Mouse (Mus musculus) thymus, postnatal 25 days (tissue): ENCODE data around the gene Platr17.
"Not testable (repeated sequence)": the region's sequence is repeated elsewhere in the genome, so short reads cannot be mapped to it uniquely, and the experiment has no call there.

ENCODE experiments used
- DNase-seq: peaks from one replicate; pipeline ENCODE4 v3.0.0; 2022

Platr17 gene

GRCm38 (mm10) chr17:33904835-33905234 lies at the start of gene Platr17:
Gene Platr17 (plus strand): TSS chr17:33905135.
- DNase-seq, result not testable (repeated sequence)

DNA sequence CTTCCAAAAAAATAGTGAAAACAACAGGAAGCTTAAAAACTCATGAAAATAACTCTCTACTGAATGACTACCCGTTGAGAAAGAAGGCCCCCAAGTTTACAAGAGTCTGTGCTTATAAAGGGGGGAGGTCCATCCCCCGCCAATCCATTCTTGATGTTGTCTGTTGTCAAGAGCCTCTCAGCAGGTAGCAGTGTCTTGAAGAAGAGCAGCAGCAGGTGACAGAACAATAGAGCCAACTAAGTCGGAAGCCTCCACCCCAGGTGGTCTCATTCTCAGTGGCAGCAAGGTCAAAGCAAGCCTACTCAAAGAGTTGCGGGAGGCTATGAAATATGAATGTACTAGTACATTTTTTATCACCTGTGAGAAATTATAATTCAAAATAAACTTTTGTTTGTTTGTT lies 47.1 kb upstream of the Platr17 start:
- DNase-seq, result no peak

DNA sequence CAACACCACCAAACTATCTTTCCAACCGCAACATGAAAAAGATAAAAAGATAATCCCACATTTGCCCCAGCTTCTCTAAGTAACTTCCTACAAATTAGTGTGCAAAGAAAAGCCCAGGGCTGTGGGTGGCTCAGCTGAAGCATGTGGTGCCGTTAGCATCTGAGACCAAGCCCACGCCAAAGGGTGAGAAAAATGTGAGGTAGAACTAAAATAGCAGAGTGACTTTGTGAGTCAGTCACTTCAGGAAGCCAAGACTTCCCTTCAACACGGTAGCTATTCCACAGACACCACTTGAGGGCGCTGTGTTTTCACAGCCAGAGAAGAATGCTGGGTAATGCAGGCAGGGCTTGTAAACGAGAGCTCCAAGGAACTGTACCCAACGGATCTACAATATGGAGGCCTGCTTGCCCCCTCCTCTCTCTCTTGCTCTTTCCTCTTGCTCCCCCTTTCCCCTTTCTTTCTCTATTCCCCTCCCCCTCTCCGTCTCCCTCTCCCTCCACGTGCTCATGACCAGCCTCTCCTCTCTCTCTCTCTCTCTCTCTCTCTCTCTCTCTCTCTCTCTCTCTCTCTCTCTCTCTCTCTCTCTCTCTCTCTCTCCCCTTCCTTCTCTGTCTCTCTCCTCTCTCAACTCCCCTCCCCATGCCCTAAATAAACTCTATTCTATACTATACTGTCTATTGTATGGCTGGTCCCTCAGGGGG lies 39.5 kb upstream of the Platr17 start:
- DNase-seq, result peak; percentile 79

- DNase-seq, result not testable (repeated sequence)
These were observed 31.4 kb upstream of the Platr17 start, which contains the start of gene Gm7029 for GRCm38 (mm10) chr17:33873537-33873936. Gene Gm7029 (plus strand): TSS chr17:33873837.

GRCm38 (mm10) chr17:33874411-33874810 lies 30.5 kb upstream of the Platr17 start:
- DNase-seq, result peak; percentile 27

DNA sequence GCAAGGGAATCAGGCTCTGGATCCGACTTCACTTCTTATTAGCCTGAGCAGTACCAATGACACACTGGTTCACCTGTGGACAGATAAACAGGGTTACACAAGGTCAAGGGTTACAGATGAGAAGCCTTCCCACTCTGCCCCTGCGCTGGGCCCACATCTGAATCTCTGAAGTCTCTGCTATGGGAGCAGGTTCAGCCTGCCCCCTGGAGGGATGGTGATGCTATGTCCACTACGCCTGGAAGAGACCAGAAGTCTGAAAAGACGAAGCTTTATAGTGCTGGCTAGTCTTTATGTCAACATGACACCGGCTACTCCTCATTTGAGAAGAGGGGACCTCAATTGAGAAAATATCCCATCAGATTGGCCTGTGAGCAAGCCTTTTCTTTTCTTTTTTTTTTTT lies 29.1 kb upstream of the Platr17 start:
- peak; percentile 23 for DNase-seq

DNA sequence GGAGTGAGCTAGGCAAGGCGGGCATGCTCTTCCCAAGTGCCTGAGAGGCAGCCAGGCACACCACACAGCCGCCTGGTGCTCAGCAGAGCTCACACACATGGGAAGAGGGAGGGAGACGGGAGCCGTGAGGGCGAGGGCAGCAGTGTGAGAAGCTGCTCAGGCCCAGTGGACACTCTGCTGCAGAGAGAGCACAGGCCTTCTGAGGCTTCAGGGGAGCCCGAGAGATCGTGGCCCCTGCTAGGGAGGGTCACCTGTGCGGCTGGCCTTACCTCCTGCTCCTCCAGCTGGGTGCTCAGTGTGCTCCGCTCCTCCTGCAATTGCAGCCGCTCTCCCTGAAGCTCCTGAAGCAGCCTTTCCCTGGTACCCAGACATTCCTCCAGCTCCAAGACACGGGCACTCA lies 20.6 kb upstream of the Platr17 start:
- not testable (repeated sequence) for DNase-seq

- DNase-seq, result not testable (repeated sequence)
These were observed 17.1 kb upstream of the Platr17 start for GRCm38 (mm10) chr17:33887802-33888201.

DNA sequence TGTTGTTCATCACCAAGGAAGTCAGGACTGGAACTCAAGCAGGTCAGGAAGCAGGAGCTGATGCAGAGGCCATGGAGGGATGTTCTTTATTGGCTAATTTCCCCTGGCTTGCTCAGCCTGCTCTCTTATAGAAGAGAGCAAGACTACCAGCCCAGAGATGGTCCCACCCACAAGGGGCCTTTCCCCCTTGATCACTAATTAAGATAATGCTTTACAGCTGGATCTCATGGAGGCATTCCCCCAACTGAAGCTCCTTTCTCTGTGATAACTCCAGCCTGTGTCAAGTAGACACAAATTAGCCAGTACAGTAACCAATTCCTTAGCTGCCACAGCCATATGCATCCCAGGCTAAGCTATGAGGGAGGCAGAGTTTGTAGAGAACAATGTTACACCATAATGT lies 16.7 kb upstream of the Platr17 start:
- not testable (repeated sequence) for DNase-seq

GRCm38 (mm10) chr17:33889941-33890532 lies 14.9 kb upstream of the Platr17 start:
- not testable (repeated sequence) for DNase-seq

DNA sequence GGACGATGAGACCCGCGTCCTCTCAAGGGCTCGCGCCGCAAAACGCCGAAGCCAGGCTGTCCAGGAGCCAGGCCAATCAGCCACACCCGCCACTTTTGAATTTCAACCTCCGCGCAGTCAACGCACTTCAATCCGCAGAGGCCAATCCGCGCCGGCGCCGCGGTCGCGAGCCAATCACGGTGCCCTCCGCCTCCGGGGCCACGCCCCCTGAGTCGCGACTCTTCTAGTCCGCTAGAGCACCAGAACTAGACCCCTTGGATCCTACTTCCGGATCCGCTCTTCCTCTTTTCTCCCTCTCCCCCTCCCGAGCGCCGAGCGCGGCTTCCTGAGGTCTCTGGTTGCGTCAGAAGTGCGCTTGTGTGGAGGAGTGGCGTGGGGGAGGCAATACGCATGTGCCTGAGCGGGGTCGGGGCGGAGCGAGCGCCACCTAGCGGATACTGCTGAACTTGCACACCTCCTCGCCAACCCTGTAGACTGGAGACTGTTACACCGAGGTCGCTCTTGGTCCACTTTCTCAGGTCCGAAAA lies 14.3 kb upstream of the Platr17 start, which contains the start of gene Kifc1:
Kifc1 (minus strand) TSS at position 129 of the 527 bp plus-strand sequence.
- DNase-seq, result peak; percentile 99

DNA sequence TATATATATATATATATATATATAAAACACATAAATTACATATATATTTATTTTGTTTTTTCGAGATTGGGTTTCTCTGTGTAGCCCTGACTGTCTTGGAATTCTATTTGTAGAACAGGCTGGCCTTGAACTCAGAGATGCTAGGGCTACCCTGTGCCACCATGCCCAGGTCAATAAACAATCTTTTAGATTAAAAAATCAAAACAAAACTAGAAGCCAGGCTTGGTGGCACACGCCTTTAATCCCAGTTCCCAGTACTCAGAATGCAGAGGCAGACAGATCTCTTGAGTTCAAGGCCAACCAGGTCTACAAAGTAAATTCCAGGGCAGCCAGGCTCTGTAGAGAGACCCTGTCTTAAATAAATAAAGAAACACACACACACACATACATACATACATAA lies 13.6 kb upstream of the Platr17 start:
- no peak for DNase-seq

DNA sequence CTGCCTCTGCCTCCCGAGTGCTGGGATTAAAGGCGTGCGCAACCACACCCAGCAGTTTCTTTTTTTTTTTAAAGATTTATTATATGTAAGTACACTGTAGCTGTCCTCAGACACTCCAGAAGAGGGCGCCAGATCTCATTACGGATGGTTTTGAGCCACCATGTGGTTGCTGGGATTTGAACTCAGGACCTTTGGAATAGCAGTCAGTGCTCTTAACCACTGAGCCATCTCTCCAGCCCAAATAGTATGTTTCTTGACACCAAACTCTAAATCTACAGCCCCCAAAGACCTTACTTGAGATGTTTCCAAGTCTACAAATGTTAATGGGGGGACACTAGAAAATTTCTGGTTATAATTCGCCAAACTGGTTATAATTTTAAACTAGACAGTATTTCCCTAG lies 13.0 kb upstream of the Platr17 start:
- not testable (repeated sequence) for DNase-seq

- no peak for DNase-seq
These were observed 12.5 kb upstream of the Platr17 start for GRCm38 (mm10) chr17:33892429-33892828.

DNA sequence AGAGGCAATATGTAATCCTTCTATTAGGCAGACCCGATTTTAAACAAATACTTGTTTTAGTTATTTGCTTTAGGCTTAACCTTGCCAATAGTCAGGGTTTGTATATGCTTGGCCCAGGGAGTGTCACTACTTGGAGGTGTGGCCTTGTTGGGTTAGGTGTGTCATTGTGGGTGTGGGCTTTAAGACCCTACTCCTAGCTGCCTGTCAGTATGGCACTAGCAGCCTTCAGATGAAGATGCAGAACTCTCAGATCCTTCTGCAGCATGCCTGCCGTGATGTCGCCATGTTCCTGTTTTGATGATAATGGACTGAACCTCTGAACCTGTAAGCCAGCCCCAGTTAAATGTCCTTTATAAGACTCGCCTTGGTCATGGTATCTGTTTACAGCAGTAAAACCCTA lies 11.9 kb upstream of the Platr17 start:
- not testable (repeated sequence) for DNase-seq

- no peak for DNase-seq
These were observed 7.7 kb upstream of the Platr17 start for GRCm38 (mm10) chr17:33897114-33897794.

GRCm38 (mm10) chr17:33898193-33898592 lies 6.7 kb upstream of the Platr17 start:
- DNase-seq, result not testable (repeated sequence)

GRCm38 (mm10) chr17:33899642-33900041 lies 5.3 kb upstream of the Platr17 start:
- no peak for DNase-seq

DNA sequence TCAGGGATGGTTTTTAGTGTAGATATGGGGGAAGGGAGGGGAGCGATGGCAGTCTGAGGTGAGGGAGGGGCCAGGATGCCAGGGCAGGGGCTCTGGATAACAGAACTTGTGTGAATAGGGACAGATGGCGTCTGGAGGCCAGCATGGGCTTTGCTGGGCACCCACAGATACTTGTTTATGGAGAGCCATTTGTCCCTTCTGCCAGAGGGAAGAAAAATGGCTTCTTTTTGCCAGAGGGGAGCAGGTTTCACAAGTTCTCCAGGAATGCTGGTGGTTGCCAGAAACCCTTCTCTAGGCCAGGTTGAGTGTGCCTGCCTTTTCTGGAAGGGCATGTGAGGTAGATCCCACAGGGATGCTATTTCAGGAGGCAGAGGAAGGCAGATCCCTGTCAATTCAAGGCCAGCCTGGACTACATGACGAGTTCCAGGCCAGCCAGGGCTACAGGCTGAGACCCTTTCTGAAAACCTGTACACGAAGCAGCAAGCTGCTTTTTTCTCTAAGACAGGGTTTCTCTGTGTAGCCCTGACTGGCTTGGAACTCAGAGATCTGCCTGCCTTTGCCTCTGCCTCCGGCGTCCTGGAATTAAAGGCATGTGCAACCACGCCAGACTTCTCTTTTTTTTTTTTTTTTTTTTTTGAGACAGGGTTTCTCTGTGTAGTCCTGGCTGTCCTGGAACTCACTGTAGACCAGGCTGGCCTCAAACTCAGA lies 4.5 kb upstream of the Platr17 start:
- no peak for DNase-seq

DNA sequence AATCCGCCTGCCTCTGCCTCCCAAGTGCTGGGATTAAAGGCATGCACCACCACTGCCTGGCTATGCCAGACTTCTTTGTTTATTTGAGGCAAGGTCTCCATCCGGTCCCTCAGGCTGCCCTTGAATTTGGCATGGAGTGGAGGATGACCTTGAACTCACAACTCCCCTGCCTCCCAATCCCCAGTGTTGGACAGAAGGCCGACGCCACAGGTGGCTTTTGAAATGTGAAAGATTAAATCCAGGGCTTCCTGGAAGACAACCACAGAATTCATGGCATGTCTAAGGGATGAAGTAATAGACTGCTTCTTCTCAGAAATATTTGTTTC lies 4.0 kb upstream of the Platr17 start:
- no peak for DNase-seq

DNA sequence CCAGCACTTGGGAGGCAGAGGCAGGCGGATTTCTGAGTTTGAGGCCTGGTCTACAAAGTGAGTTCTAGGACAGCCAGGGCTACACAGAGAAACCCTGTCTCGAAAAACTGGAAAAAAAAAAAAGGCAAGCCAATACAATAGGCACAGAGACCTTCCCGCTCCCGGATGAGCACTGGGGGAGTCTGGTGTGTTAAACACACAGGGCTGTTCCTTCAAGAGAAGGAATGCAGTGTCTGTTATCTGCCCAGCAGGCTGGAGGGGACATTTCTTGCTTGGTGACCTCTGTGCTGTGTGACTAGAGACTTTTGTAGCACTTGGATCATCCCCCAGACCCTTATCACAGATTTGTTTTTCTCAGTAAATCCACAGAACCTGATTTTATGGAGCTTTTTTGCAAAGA lies 3.3 kb upstream of the Platr17 start:
- no peak for DNase-seq

DNA sequence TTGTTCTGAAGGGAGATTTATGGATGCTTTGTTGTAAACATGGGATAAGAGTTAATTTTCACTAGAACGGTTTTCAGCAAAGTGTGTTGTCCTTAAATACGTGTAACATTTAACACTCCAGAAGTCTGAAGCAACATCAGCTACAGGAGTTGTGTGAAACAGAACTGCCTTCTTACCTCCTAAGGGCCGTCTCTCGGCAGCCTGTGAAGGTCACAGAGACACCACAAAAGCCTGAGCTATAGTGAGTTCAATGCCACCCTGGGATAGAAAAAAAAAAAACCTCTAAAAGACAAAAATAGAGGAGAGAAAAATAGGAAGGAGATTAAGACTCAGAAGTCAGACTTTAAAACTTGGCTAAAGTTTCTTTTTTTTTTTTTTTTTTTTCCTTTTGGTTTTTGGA lies 2.9 kb upstream of the Platr17 start:
- DNase-seq, result no peak

- DNase-seq, result no peak
These were observed 2.4 kb upstream of the Platr17 start for GRCm38 (mm10) chr17:33902491-33902890.
